Mouse (Mus musculus) ES-Bruce4 (cell line): ENCODE results near the gene Zfp760. TPM values are rescaled to one million over a fixed set of nuclear protein-coding genes. Genes with fewer than 3 reads are reported as not detected.
A peak's percentile ranks its signal among the peaks of the same experiment; 100 is the strongest.
"Not testable (repeated sequence)": the region's sequence is repeated elsewhere in the genome, so short reads cannot be mapped to it uniquely, and the experiment has no call there.

ENCODE experiments used
- H3K27ac ChIP-seq: 2 replicates; pipeline ENCODE4 v1.5.1; 2012; ENCODE audit warnings: low read length, inconsistent platforms; ENCODE audit not compliant: insufficient read depth
- H3K27me3 ChIP-seq: 2 replicates; pipeline ENCODE4 v1.6.1; 2012; ENCODE audit warnings: mild to moderate bottlenecking, low read length, inconsistent platforms; ENCODE audit not compliant: control insufficient read depth, poor library complexity, insufficient read depth, severe bottlenecking
- H3K36me3 ChIP-seq: 2 replicates; pipeline ENCODE4 v1.6.1; 2012; ENCODE audit warnings: inconsistent platforms, mild to moderate bottlenecking, low read length, moderate library complexity; ENCODE audit not compliant: control insufficient read depth, poor library complexity, insufficient read depth, severe bottlenecking
- H3K4me1 ChIP-seq: one replicate; pipeline ENCODE4 v1.8.1; 2011; ENCODE audit warnings: low read length; ENCODE audit not compliant: control insufficient read depth, insufficient read depth
- H3K4me3 ChIP-seq: 2 replicates; pipeline ENCODE4 v1.5.1; 2011; ENCODE audit warnings: low read depth, mild to moderate bottlenecking, low read length
- H3K9ac ChIP-seq: 2 replicates; pipeline ENCODE4 v1.6.1; 2012; ENCODE audit warnings: low read depth, mild to moderate bottlenecking, inconsistent platforms; ENCODE audit not compliant: poor library complexity, severe bottlenecking
- H3K9me3 ChIP-seq: replicated peaks from 2 replicates; pipeline ENCODE4 v1.6.1; 2012; ENCODE audit warnings: mild to moderate bottlenecking, low read length, inconsistent platforms; ENCODE audit not compliant: control insufficient read depth, poor library complexity, insufficient read depth, severe bottlenecking
- CTCF ChIP-seq: IDR thresholded peaks from one replicate; pipeline ENCODE4 v1.8.1; 2011; ENCODE audit warnings: low read depth, low read length
- EP300 ChIP-seq: IDR thresholded peaks from 2 replicates; pipeline ENCODE4 v1.6.1; 2011; ENCODE audit warnings: low read depth, low read length; ENCODE audit not compliant: insufficient read depth
- POLR2A ChIP-seq: IDR thresholded peaks from one replicate; pipeline ENCODE4 v1.8.1; 2011; ENCODE audit warnings: low read length; ENCODE audit not compliant: insufficient read depth
- polyA plus RNA-seq: library from polyadenylated mRNA; stranded (reverse); fragments of >200 nt; gene quantifications from 2 replicates; pipeline ENCODE4 v1.2.4, GENCODE M21; 2011; ENCODE audit warnings: low read depth; ENCODE audit not compliant: missing spikeins, insufficient read depth, insufficient read length

The Zfp760 gene
- polyA plus RNA-seq, 1 experiment, result 14.4 TPM

DNA sequence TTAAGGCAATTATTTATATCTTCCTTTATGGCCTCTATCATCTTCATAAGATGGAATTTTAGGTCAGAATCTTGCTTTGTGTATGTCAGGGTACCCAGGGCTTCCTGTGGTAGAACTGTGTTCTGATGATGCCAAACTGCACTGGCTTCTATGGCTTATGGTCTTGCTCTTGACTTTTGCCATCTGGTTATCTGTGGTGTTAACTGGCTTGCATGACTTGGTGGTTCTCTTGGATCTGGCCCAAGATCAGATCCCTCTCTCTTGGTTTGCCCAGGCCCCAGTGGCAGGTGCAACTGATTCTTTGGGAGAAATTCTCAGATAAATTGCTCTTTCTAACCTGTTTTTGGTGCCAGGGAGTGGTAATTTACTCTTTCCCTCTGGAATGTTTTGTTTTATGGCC, 11.5 kb upstream of the Zfp760 start:
- no peak overlapping the region for H3K9ac ChIP-seq
- TF ChIP-seq POLR2A (no peak), CTCF (no peak), EP300 (no peak)
- H3K4me1 ChIP-seq, result no peaks in the 10 kb centered on the region
- H3K9me3 ChIP-seq, result no peaks in the 10 kb centered on the region
- H3K27me3 ChIP-seq, result no peaks in the 10 kb centered on the region
- H3K36me3 ChIP-seq, result no peaks in the 10 kb centered on the region
- H3K27ac ChIP-seq, result no peak overlapping the region
- H3K4me3 ChIP-seq, result no peak overlapping the region

- Histone ChIP-seq H3K4me1 (peaks cover 1% of the 10 kb centered on the region), H3K27ac (no peak overlapping the region), H3K27me3 (no peaks in the 10 kb centered on the region), H3K9me3 (no peaks in the 10 kb centered on the region), H3K36me3 (no peaks in the 10 kb centered on the region), H3K4me3 (no peak overlapping the region), H3K9ac (no peak overlapping the region)
- no peak for TF ChIP-seq CTCF
Measured at GRCm38 (mm10) chr17:21702281-21703240, 5.0 kb upstream of the Zfp760 start.

DNA sequence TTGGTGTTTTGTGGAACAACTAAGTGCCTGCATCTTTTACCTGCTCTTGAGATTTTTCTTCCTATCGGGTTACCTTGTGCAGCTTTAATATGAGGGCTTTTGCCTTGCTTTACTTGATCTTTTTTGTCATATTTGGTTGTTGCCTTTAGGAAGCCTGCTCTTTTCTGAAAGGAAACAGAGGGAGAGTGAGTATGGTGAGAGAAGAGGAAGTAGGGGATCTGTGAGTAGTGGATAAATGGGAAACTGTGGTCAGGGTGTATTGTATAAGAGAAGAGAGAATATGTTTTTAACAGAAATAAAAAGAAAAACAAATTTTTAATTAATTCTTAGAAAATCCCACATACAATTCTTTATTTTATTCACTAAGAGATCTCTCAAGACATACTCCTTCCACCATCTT, 4.1 kb upstream of the Zfp760 start:
- Histone ChIP-seq H3K36me3 (no peaks in the 10 kb centered on the region), H3K27me3 (no peaks in the 10 kb centered on the region), H3K27ac (no peak overlapping the region), H3K4me3 (no peak overlapping the region), H3K9ac (no peak overlapping the region), H3K4me1 (peaks cover 1% of the 10 kb centered on the region), H3K9me3 (no peaks in the 10 kb centered on the region)
- no peak for TF ChIP-seq CTCF
- TF ChIP-seq POLR2A, result no peak
- TF ChIP-seq EP300, result no peak

DNA sequence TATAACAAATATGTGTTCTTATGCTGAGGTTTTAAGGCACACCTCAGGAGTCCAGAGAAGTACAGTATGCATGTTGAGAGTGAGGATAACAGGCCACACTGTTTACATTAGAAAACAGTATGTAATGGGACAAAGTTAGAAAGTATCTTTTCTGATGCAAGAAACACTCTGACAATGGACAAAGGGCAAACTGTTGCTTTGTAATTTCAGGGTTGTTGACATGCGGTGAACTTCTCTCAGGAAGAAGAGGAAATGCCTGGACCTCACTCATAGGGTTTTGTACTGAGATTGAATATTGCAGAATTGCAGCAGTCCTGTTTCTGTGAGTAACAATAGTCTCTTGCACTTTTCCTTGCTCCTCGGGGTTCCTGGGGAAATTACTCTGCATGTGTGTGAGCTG, 860 bp downstream of the Zfp760 start:
- H3K27me3 ChIP-seq, result no peaks in the 10 kb centered on the region
- no peak overlapping the region for H3K27ac ChIP-seq
- no peak for TF ChIP-seq CTCF
- no peak for TF ChIP-seq EP300
- no peak for TF ChIP-seq POLR2A
- peaks cover 1% of the 10 kb centered on the region for H3K4me1 ChIP-seq
- H3K36me3 ChIP-seq, result peaks cover 3% of the 10 kb centered on the region
- H3K9me3 ChIP-seq, result no peaks in the 10 kb centered on the region
- H3K9ac ChIP-seq, result peak overlapping the region; percentile 59; the same call in 1 of the 2 replicates
- H3K4me3 ChIP-seq, result no peak overlapping the region

DNA sequence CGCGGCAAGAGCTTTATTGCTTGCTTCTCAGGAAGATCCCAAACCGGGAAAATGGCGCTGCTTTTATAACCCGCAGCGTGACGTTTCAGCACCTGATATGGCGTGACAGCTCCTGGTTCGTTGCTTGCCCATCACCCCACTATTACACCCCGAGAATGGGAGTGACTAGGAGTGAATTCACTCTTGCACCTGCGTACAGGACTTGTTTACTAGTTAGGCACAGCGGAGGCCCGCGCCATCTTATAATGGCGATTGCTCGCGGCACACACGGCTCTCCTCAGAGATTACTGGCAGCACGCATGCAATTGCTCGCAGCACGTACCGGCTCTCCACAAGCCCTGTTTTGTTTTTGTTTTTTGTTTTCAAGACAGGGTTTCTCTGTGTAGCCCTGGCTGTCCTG, 23.0 kb downstream of the Zfp760 start, which contains the start of gene Zfp229:
Zfp229 (plus strand) TSS at position 301 of the 400 bp plus-strand sequence.
- not testable (repeated sequence) for H3K27me3 ChIP-seq, H3K36me3 ChIP-seq, H3K9me3 ChIP-seq, H3K4me1 ChIP-seq
- Histone ChIP-seq H3K27ac (peak within 1 kb of the TSS; percentile 36), H3K4me3 (peak within 1 kb of the TSS; percentile 85), H3K9ac (peak within 1 kb of the TSS; percentile 81)

DNA sequence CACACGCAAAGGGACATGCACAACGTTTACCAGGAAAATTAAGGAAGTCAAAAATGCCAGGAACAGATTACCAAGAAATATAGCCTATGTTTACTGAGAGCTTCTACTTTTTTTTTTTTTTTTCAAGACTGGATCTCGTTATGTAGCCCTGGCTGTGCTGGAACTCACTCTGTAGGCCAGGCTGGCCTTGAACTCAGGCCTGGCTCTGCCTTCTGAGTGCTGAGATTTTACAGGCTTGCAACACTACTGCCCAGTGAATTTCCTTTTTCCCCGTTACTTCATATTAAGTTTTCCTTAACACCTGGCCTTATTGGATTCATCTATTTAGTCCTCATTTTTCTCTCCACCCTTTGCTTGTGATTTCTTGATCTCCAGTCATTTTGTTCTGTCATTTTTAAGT, 25.5 kb downstream of the Zfp760 start:
- TF ChIP-seq EP300 (no peak), CTCF (no peak), POLR2A (no peak)
- no peaks in the 10 kb centered on the region for H3K9me3 ChIP-seq
- no peaks in the 10 kb centered on the region; the same call in 1 of the 2 replicates for H3K36me3 ChIP-seq
- peak overlapping the region; percentile 17; the same call in 1 of the 2 replicates for H3K4me3 ChIP-seq
- no peaks in the 10 kb centered on the region for H3K4me1 ChIP-seq
- H3K9ac ChIP-seq, result no peak overlapping the region
- H3K27me3 ChIP-seq, result no peaks in the 10 kb centered on the region
- H3K27ac ChIP-seq, result peak overlapping the region; percentile 42
